Mouse (Mus musculus) ZHBTc4 (cell line): ENCODE results near the gene Tsga13.

Source experiments
- DNase-seq: peaks from one replicate; pipeline ENCODE4 v3.0.0-alpha.2; 2011; ENCODE audit warnings: low read depth, low spot score

Gene Tsga13

GRCm38 (mm10) chr6:30915473-30915872 is at the start of gene Tsga13:
TSS of gene Tsga13 (minus strand) at chr6:30915573.
- DNase-seq = no peak

DNA sequence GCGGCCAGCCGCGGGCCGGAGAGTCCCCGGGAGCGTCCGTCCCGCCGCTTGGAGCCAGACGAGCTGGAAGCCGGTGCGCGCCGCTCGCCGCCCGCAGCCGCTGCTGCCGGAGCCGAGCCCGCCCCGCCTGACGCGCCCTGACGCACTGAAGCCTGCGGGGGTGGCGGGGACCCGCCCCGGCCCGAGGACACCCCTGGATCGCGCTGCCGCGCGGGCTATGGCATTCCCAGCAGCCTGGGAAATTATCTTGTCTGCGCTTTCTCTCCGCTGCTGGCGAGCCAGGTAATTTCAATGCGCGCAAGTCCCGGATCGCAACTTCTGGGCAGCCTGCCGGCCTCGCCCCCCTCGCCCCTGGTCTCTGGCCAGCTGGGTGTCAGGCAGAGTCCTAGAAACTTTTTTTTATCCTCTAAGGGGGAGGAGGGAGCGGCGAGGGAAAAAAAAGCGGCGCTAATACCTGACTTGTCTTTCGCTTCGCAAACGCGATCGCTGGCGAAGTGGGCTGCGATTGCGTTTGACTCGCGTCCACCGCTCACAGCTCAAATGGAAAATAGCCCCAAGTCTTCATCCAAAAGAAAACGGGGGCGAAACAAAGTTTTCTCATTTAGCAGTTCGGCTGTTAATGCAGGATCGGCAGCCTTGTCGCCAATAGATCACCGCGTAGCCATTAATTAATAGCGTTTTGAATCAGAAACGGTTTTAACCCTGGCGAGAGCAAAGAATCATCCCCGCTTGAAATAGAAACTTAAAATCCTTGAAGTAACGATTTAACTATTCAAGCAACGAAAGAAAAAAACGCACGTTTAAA is 43.6 kb upstream of the Tsga13 start, which contains the start of gene Klf14:
Gene Klf14, minus strand, starts transcription at position 343 of the 805 bp plus-strand sequence.
- DNase-seq = peak; percentile 73

GRCm38 (mm10) chr6:30957784-30958735 is 42.7 kb upstream of the Tsga13 start:
- peak; percentile 72 for DNase-seq

DNA sequence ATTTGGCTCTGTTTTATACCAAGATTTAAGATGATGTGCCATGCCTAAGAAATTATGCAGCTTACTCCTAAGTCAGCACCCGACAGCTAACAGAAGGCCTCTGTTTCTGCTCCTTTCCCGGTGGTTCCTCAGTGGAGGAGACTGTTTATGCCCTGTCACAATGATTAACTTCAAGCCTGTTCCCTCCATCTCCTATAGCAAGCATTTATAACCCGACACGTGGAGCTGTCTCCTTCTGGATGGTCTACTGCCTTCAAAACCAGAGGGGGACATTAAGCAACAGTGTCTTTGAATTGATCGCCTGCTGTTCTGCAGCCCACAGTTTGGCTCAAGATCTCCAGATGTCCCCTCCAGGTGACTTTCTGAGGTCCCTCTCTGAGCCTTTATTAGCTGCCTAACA is 23.9 kb upstream of the Tsga13 start:
- DNase-seq = no peak

- DNase-seq = peak; percentile 17
These were observed 7.4 kb upstream of the Tsga13 start for GRCm38 (mm10) chr6:30922821-30923220.

DNA sequence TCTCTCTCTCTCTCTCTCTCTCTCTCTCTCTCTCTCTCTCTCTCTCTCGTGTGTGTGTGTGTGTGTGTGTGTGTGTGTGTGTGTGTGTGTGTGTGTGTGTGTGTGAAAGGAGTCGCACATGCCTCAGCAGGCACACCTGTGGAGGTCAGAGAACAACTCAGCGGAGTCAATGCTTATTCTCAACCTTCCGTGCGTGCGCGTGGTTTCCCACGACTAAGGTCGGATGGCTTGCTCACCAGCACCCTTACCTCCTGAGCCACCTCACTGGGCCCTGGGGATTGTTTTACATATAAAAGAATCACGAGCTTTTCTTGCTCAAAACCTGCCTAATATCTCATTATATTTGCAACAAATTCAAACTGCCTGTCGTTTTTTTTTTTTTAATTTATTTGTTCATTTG is 6.5 kb upstream of the Tsga13 start:
- no peak for DNase-seq

GRCm38 (mm10) chr6:30920834-30921675 is 5.7 kb upstream of the Tsga13 start:
- DNase-seq = peak; percentile 17

- no peak for DNase-seq
These were observed 7.4 kb downstream of the Tsga13 start for GRCm38 (mm10) chr6:30907970-30908369.

GRCm38 (mm10) chr6:30904911-30905310 is 10.5 kb downstream of the Tsga13 start:
- DNase-seq = no peak

GRCm38 (mm10) chr6:30904033-30904432 is 11.3 kb downstream of the Tsga13 start:
- no peak for DNase-seq

DNA sequence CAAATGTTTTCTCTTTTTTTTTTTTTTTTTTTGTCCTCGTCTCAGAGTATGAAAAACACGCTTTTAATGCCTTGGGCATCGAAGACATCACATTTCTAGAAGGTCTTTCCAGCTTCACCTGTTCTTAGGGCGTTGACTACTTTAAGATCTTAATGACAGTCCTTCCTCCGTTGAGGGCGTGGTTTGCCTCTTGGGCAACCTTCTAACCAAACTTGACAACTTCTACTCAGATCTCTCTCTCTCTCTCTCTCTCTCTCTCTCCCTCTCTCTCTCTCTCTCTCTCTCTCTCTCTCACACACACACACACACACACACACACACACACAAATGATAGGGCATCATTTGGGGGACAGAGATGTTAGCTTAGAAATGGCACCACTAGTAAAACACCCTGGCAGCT is 17.9 kb downstream of the Tsga13 start:
- peak; percentile 7 for DNase-seq

GRCm38 (mm10) chr6:30896986-30897327 is 18.4 kb downstream of the Tsga13 start:
- no peak for DNase-seq

GRCm38 (mm10) chr6:30896195-30896985 is 19.0 kb downstream of the Tsga13 start, which contains the start of gene Copg2:
TSS of gene Copg2 (minus strand) at chr6:30896794.
- peak; percentile 98 for DNase-seq

- no peak for DNase-seq
These were observed 19.6 kb downstream of the Tsga13 start for GRCm38 (mm10) chr6:30895819-30896194.

- DNase-seq = no peak
These were observed 22.3 kb downstream of the Tsga13 start for GRCm38 (mm10) chr6:30893081-30893480.

GRCm38 (mm10) chr6:30891761-30892160 is 23.6 kb downstream of the Tsga13 start:
- DNase-seq = no peak

- no peak for DNase-seq
These were observed 30.5 kb downstream of the Tsga13 start for GRCm38 (mm10) chr6:30884856-30885255.

GRCm38 (mm10) chr6:30883491-30883890 is 31.9 kb downstream of the Tsga13 start:
- DNase-seq = no peak

- DNase-seq = no peak
These were observed 38.7 kb downstream of the Tsga13 start for GRCm38 (mm10) chr6:30876661-30877060.

DNA sequence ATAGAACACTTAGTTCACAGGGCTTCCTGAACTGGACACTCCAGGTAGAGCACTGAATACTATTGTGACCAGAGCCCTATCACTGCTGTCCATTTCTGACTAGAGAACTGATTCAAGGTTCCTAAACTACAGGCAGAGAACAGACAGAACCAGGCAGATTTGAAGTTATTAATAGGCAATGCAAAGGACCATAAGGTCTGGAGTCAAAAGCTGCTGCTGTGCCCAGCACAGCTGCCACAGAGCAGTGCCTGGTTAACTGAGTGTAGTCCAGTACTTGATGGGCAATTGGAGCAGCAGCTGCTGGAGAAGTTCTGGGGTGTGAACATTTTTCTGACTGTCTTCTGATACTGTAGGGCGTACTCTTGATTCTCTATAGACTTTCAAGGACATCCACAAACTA is 48.9 kb downstream of the Tsga13 start:
- no peak for DNase-seq
